Mouse (Mus musculus) neural tube, embryonic 14.5 days (tissue): ENCODE data around the gene Gspt2. TPM values are rescaled to one million over a fixed set of nuclear protein-coding genes. Genes with fewer than 3 reads are reported as not detected.
"Not testable (repeated sequence)": the region's sequence is repeated elsewhere in the genome, so short reads cannot be mapped to it uniquely, and the experiment has no call there.

Experiments used
- ATAC-seq: fragments of 200-750 bp; cut with Nextera tagmentation; 2 replicates; pipeline ENCODE4 v1.8.0; 2017; ENCODE audit warnings: low read depth, mild to moderate bottlenecking, moderate TSS enrichment, moderate library complexity
- H3K27ac ChIP-seq: fragments of 300-500 bp; sonication (generic); 2 replicates; pipeline ENCODE4 v1.5.1; 2014; ENCODE audit warnings: low read depth, mild to moderate bottlenecking, control low read depth, low read length, moderate library complexity, mixed read lengths
- H3K27me3 ChIP-seq: fragments of 300-500 bp; sonication (generic); 2 replicates; pipeline ENCODE4 v1.6.1; 2014; ENCODE audit warnings: low read length; ENCODE audit not compliant: control insufficient read depth, insufficient read depth
- H3K36me3 ChIP-seq: fragments of 300-500 bp; sonication (generic); 2 replicates; pipeline ENCODE4 v1.6.1; 2014; ENCODE audit warnings: low read length, mixed read lengths; ENCODE audit not compliant: control insufficient read depth, insufficient read depth
- H3K4me1 ChIP-seq: fragments of 300-500 bp; sonication (generic); 2 replicates; pipeline ENCODE4 v1.6.1; 2014; ENCODE audit warnings: low read length; ENCODE audit not compliant: control insufficient read depth, insufficient read depth
- H3K4me2 ChIP-seq: fragments of 300-500 bp; sonication (generic); 2 replicates; pipeline ENCODE4 v1.6.1; 2014; ENCODE audit warnings: mild to moderate bottlenecking, low read depth, low read length, control low read depth
- H3K4me3 ChIP-seq: fragments of 300-500 bp; sonication (generic); 2 replicates; pipeline ENCODE4 v1.5.1; 2014; ENCODE audit warnings: low read depth, low read length, control low read depth, mixed read lengths
- H3K9ac ChIP-seq: fragments of 300-500 bp; sonication (generic); replicated peaks from 2 replicates; pipeline ENCODE4 v1.6.1; 2014; ENCODE audit warnings: low read depth, mild to moderate bottlenecking, control low read depth, low read length, mixed read lengths
- H3K9me3 ChIP-seq: fragments of 300-500 bp; sonication (generic); 2 replicates; pipeline ENCODE4 v1.6.1; 2016; ENCODE audit warnings: low read length; ENCODE audit not compliant: control insufficient read depth
- WGBS: fragments of 180-500 bp; shearing (Covaris S2); extraction: QIAGEN DNeasy Blood & Tissue Kit; methylation state at CpG from one replicate; pipeline ENCODE4 v1.1.7; 2014; 5-methylcytosine and 5-hydroxymethylcytosine counted together
- polyA plus RNA-seq: library from polyadenylated mRNA; unstranded; fragments of >200 nt; fragmentation: Nextera tagmentation; extraction: Ambion mirVana; gene quantifications from 2 replicates; pipeline ENCODE4 v1.2.1, GENCODE M21; 2014

The Gspt2 gene
- polyA plus RNA-seq, result 22.3 and 22.7 TPM in 2 replicates

DNA sequence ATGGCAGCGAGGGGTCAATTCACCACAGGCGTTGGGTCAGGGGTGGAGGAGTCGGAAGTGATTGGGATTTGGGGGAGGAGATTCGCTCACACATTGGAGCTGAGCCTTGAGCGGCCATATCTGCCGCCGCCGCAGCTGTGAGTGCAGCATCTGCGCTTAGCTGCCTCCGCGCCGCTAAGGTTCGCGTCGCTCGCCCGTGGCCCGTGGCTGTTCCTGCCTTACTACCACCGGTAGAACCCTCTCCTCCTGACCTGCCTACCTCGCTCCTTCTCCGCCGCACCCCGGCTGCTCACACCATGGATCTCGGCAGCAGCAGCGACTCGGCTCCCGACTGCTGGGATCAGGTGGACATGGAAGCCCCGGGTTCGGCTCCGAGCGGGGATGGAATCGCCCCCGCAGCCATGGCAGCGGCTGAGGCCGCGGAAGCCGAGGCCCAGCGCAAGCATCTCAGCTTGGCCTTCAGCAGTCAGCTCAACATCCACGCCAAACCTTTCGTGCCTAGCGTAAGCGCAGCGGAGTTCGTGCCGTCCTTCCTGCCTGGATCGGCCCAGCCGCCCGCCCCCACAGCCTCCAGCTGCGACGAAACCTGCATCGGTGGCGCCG is at the start of gene Gspt2:
Gene Gspt2, plus strand, starts transcription at position 109 of the 603 bp plus-strand sequence.
- H3K27me3 ChIP-seq, result no peaks in the 10 kb centered on the region
- WGBS, result 12% methylated on average over 52 of the region's 53 CpGs
- peak within 1 kb of the TSS; percentile 49 for H3K4me2 ChIP-seq
- peak within 1 kb of the TSS; percentile 62 for H3K9ac ChIP-seq
- H3K36me3 ChIP-seq, result no peaks in the 10 kb centered on the region
- H3K4me3 ChIP-seq, result peak within 1 kb of the TSS; percentile 56
- no peaks in the 10 kb centered on the region for H3K9me3 ChIP-seq
- peak within 1 kb of the TSS; percentile 69 for H3K27ac ChIP-seq
- H3K4me1 ChIP-seq, result no peaks in the 10 kb centered on the region
- ATAC-seq, result peak; percentile 96

DNA sequence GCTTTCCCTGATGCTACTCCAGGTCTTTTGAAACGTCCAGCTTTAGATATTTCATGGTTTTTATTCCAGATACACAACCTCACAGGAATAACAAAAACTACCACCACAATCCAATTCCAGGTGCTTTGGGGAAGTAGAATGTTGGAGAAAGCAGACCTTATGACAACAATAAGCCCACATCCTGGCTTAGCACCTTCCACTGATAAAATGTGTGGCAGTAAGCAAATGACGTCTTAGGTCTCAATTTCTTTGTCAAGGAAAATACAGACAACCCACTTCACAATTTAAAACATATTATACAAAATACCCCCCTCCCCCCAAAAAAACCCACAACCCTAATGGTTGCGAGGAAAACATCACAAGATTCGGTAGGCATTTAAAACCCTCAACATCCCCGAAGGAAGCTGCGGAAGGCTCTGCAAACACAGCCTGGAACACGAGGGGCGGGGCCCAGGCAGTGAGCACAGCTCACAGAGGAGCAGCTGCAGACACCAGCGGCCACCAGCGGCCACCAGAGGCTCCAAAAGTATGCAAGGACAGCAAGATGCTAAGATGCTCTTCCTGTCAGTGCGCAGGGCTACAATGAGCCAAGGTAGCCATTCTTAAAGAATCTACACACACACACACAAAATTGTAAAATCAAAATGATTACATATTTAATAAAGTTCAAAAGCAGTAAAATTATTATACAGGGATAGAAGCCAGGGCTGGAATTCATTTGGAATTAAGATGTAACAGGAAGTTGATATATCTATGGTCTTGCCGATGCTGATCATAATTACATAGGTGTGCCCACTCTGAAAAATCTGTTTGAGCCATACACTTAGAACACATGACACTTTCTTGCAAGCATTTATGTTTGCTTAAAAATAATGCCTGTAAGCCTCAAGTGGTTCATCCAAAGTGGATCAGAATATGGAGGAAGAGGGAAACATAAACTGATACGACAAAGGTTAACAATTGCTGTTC is 10.8 kb upstream of the Gspt2 start:
- no peaks in the 10 kb centered on the region for H3K36me3 ChIP-seq
- no peaks in the 10 kb centered on the region; the same call in 1 of the 2 replicates for H3K27me3 ChIP-seq
- WGBS, result 31% methylated on average over 13 of the region's 13 CpGs
- H3K4me2 ChIP-seq, result peak overlapping the region; percentile 34; the same call in 1 of the 2 replicates
- H3K9ac ChIP-seq, result no peak overlapping the region; the same call in 1 of the 2 replicates
- peak; percentile 100 for ATAC-seq
- H3K27ac ChIP-seq, result no peak overlapping the region
- no peaks in the 10 kb centered on the region for H3K9me3 ChIP-seq
- no peaks in the 10 kb centered on the region for H3K4me1 ChIP-seq
- peak overlapping the region; percentile 18; the same call in 1 of the 2 replicates for H3K4me3 ChIP-seq

DNA sequence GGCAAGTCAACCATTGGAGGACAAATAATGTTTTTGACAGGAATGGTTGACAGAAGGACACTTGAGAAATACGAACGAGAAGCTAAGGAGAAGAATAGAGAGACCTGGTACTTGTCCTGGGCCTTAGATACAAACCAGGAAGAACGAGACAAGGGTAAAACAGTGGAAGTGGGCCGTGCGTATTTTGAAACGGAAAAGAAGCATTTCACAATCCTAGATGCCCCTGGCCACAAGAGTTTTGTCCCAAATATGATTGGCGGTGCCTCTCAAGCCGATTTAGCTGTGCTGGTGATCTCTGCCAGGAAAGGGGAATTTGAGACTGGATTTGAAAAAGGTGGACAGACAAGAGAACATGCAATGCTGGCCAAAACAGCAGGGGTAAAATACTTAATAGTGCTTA is 1.0 kb downstream of the Gspt2 start:
- Histone ChIP-seq H3K36me3 (no peaks in the 10 kb centered on the region), H3K9ac (peak overlapping the region; percentile 62), H3K9me3 (no peaks in the 10 kb centered on the region), H3K4me2 (peak overlapping the region; percentile 49), H3K4me1 (no peaks in the 10 kb centered on the region), H3K27me3 (no peaks in the 10 kb centered on the region), H3K27ac (no peak overlapping the region), H3K4me3 (peak overlapping the region; percentile 56)
- WGBS, result 64% methylated on average over 8 of the region's 8 CpGs
- ATAC-seq, result no peak

DNA sequence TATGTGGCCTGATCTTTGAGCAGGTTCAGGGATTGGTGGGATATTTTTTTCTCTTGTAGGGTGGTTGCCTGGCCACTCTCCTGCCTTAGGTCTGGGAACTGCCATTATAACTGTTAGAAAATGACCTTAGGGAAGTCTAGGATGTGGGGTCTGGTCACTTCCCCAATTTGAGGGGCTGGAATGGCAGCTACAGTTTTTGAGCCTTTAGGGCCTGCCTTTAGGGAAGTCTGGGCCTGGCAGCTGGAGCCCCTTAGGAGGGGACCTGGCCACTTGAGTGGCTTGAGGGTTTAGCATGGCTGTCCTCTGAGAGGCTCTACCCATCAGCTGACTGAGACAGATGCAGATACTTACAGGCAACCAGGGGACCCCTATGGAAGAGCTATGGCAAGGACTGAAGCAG is 12.7 kb downstream of the Gspt2 start:
- Histone ChIP-seq H3K4me1 (no peaks in the 10 kb centered on the region), H3K27me3 (no peaks in the 10 kb centered on the region), H3K9me3 (no peaks in the 10 kb centered on the region), H3K36me3 (no peaks in the 10 kb centered on the region), H3K9ac (no peak overlapping the region), H3K27ac (no peak overlapping the region), H3K4me2 (no peak overlapping the region), H3K4me3 (no peak overlapping the region)
- no peak for ATAC-seq

DNA sequence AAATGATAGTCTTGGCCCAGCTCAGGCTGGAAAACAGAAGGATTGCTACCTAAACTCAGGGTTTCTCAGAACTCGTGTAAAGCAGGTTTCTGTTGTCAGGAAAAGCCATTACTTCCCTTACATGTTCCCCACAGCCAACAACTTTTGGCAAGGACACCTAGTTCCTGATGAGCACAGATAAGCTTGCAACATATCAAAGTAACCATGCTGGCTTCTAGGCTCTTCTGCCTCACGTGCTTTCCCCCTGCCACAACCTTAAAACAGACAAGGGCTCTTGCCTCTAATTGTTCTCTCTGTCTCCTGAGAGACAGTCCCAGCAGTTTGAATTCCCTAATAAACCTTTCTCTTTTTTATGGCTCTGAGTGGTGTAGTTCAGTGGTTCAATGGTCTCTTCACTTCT is 21.9 kb downstream of the Gspt2 start:
- no peaks in the 10 kb centered on the region for H3K9me3 ChIP-seq
- no peak overlapping the region for H3K9ac ChIP-seq
- no peaks in the 10 kb centered on the region for H3K27me3 ChIP-seq
- H3K36me3 ChIP-seq, result no peaks in the 10 kb centered on the region
- no peak overlapping the region for H3K4me3 ChIP-seq
- H3K4me2 ChIP-seq, result no peak overlapping the region
- H3K27ac ChIP-seq, result no peak overlapping the region
- no peaks in the 10 kb centered on the region for H3K4me1 ChIP-seq
- ATAC-seq, result no peak
- WGBS, result 43% methylated on average over 2 of the region's 2 CpGs

DNA sequence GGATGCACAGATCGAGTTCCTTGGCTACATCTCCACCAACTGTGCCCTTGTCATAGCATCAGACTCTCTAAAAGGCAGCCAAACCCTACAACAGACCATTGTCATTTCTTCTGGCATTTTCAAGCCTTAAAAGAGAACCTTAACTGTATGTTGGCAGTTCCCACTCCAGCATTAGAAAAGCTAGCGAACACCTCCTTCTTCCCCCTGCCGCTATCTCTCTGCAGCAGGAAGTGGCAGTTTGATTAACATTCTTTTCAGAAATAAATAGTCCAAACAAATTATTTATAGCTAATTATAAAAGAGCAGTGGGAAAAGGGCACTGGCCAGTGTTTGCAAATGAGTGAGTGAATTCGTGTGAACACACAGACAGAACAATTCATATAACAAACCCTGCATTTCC is 34.9 kb downstream of the Gspt2 start:
- H3K36me3 ChIP-seq, result no peaks in the 10 kb centered on the region
- no peak overlapping the region for H3K27ac ChIP-seq
- ATAC-seq, result no peak
- no peaks in the 10 kb centered on the region for H3K27me3 ChIP-seq
- WGBS, result 37% methylated on average over 4 of the region's 4 CpGs
- no peak overlapping the region for H3K9ac ChIP-seq
- no peaks in the 10 kb centered on the region for H3K9me3 ChIP-seq
- no peak overlapping the region for H3K4me2 ChIP-seq
- no peak overlapping the region for H3K4me3 ChIP-seq
- H3K4me1 ChIP-seq, result no peaks in the 10 kb centered on the region

DNA sequence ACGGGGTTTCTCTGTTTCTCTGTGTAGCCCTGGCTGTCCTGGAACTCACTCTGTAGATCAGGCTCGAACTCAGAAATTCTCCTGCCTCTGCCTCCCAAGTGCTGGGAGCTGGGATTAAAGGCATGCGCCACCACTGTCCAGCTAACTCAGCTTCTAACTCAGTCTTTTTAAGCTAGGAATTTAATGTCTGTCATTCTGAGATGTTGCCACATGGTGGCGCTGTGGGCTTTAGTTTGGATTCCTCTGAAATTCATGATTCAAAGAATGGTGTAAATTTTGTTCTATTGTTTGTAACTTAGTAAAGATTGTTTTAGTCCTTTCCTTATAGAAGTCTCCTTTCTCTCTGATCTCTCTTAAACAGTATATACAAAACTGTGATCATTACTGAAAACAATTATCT is 39.1 kb downstream of the Gspt2 start:
- no peak overlapping the region for H3K27ac ChIP-seq
- H3K4me1 ChIP-seq, result no peaks in the 10 kb centered on the region
- WGBS, result 49% methylated on average over 4 of the region's 4 CpGs
- no peak overlapping the region for H3K4me2 ChIP-seq
- H3K9me3 ChIP-seq, result no peaks in the 10 kb centered on the region
- H3K9ac ChIP-seq, result no peak overlapping the region
- no peaks in the 10 kb centered on the region for H3K27me3 ChIP-seq
- ATAC-seq, result no peak
- no peaks in the 10 kb centered on the region for H3K36me3 ChIP-seq
- no peak overlapping the region for H3K4me3 ChIP-seq

DNA sequence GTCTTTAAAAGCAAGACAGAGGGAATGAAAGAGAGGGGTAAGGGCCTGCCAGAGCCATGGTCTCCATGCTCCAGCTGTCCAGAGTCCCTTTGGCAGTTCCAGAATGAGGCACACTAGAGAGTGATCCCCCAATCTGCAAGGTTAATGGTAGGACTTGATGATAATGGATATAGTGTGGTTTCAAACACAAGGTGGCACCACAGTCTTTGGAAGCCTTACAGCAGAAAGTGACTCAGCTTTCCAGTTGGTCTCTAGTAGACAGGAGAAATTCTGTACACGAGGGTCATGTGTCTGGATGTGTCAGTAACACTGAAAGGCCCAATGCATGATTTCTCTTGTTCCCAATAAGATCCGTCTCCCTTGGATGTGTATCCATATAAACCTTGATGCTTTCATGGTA is 45.7 kb downstream of the Gspt2 start:
- H3K9me3 ChIP-seq, ATAC-seq, H3K9ac ChIP-seq, H3K27me3 ChIP-seq, H3K4me3 ChIP-seq, H3K4me1 ChIP-seq, H3K4me2 ChIP-seq, H3K27ac ChIP-seq, H3K36me3 ChIP-seq: not testable (repeated sequence)
- no CpG with 5 or more reads among the region's 2 CpGs for WGBS

DNA sequence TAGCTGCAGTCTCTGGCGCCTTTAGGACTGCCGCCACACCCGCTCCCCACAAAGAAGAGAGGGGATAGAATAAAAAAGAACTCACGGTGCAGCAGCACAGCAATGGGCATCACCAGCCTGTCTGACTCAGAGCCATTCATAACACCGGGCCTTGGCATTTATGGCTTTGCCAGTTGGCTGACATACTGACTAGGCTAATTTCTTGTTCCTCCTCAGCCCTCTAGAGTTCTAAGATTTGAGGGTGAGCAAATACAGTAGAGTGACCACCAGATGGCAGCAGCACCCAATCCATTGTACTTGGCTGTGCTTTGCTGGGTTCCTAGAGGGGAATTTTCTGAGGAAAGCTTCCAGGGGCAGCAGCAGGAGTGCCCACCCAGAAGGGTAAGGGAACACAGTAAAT is 53.7 kb downstream of the Gspt2 start:
- H3K4me1 ChIP-seq, H3K9ac ChIP-seq, H3K27me3 ChIP-seq, H3K9me3 ChIP-seq, H3K27ac ChIP-seq, H3K36me3 ChIP-seq, H3K4me3 ChIP-seq, H3K4me2 ChIP-seq: not testable (repeated sequence)
- peak; percentile 92 for ATAC-seq
- 79% methylated on average over 5 of the region's 5 CpGs for WGBS
